Mouse (Mus musculus) embryonic fibroblast, embryonic 13.5 days (primary cell): ENCODE data around the gene Mcts2.

ENCODE experiments used
- CTCF ChIP-seq: IDR thresholded peaks from 2 replicates; pipeline ENCODE4 v1.5.1; 2011; ENCODE audit warnings: mild to moderate bottlenecking, control low read depth, low read length, moderate library complexity, borderline replicate concordance; ENCODE audit not compliant: insufficient read depth
- POLR2A ChIP-seq: IDR thresholded peaks from 2 replicates; pipeline ENCODE4 v1.6.1; 2011; ENCODE audit warnings: low read depth, mild to moderate bottlenecking, control low read depth, low read length, moderate library complexity

DNA sequence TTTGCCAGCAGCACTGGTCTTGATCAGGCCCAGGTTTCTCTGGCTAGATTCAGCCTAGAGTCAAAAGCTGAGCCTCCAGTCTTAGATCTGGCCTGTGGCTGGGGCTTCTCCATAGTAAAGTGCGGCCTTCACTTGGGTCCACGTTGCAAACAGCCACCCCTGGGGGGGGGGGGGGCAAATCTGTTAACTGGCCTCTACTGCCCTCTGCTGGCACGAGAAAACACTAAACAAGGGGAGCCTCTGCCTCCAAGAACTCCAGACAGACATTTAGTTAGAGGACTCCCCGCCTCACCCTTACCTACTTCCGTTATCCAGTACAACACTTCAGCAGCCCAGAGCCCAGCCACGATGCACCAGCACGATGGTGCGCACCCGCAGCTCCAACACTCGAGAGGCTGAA is 29.4 kb upstream of the Mcts2 start:
- TF ChIP-seq CTCF (no peak), POLR2A (no peak)
